Mouse (Mus musculus) heart, postnatal 14 days (tissue): ENCODE measurements around the gene Cbx2. TPM values are rescaled to one million over a fixed set of nuclear protein-coding genes. Genes with fewer than 3 reads are reported as not detected.
A peak's percentile ranks its signal among the peaks of the same experiment; 100 is the strongest.

ENCODE experiments used
- DNase-seq, 2 experiments: peaks; one replicate each; pipeline ENCODE4 v3.0.0; 2021 to 2022
- intact Hi-C: fragments of 180-260 bp; cut with DNase I; formaldehyde crosslinking; loops from one replicate; pipeline ENCODE4 v1.15.1; 2025
- total RNA-seq, 2 experiments: library from RNA; stranded (reverse); gene quantifications; 2 replicates each; pipeline ENCODE4 v1.2.3; 2021

Gene Cbx2
- total RNA-seq, 2 experiments from 2014 or later = 5.0 to 5.3 TPM

DNA sequence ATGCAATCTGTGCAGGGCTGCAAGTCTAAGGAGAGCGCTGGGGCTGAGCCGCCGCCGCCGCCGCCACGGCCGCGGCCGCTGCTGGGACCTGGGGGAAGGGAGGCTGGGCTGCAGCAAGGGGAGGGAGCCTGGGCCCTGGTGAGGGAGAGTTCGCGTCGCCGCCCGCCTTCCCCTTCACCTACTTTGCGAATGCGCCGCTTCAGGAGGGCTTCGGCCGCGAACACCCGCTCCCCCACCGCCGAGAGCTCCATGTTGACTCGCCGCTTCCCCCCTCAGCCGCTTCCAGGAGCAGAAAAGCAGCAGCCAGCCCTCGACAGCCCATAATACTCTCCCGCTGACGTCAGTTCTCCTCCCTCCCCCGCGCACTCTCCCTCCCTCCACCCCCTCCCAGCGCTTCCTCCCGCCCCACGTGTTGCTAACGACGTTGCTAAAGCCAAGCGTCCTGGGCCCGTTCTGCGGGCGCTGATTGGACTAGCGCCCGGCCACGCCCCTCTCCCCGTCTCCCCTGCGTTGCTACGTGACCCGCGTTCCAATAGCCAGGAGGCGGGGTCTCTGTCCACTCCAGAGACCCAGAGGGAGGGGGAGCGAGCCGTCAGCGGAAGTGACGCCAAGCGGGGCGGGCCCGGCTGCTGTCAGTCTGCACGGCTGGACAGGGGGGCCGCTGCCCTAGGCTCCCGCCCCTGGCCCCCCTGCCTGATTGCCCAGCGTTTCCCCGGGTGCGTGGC, 18.0 kb downstream of the Cbx2 start, which contains the start of gene Cbx8:
Gene Cbx8 (minus strand): TSS at position 370 of the 725 bp plus-strand sequence.
- peak; percentile 99 for DNase-seq
- intact Hi-C loops = no loop called here

DNA sequence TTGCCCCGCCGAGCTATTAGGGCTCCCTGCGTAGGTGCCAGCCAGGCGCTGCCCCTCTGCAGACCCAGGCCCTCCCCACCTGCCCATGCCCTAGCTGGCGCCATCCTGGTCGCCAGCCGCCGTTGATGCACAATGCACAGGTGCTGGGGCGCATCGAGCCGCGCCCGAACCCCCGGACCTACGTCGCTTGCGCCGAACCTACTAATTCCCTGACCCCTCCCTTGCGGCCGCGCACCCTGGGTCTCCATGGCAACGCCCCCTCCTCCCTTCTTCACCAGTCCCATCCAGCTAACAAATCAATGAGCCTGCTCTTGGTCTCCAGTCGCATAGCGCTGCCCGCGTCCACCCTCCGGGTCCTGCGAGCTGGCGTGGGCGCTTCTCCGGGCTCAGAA, 18.6 kb downstream of the Cbx2 start:
- no peak for DNase-seq
- intact Hi-C loops = no loop called here

DNA sequence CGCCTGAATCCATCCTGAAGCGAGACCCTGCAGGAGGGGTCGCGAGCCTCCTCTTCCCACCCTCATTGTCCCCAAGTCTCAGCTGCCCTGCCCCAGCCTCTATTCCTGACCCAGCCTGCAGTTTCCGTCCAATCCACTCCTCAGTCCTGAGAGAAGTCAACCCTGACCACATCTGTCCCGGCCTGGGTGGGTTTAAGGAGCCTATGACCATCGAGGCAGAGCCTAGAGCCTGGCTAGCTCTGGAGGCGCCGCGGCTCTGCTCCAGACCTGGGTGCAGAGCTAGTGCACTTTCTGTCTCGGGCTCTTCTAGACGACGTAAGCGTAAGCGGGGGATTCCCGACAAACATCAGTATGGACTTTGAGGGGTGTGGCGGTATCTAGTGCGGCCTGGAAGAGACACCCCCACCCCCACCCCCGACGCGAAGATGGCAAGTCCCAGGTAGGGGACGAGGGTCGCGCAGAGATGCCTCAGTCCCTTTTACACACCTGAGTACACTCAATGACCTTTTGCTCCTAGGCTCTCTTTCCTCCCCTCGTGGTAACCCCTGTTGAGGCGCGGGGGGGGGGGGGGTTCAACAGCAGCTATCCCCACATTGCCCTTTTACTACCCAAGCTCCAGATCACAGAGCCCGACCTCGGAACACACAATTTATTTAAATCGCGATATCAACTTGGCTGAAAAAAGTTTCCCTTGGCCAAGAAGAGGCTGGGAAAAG, 19.1 kb downstream of the Cbx2 start:
- no peak for DNase-seq
- intact Hi-C loops = no loop called here

DNA sequence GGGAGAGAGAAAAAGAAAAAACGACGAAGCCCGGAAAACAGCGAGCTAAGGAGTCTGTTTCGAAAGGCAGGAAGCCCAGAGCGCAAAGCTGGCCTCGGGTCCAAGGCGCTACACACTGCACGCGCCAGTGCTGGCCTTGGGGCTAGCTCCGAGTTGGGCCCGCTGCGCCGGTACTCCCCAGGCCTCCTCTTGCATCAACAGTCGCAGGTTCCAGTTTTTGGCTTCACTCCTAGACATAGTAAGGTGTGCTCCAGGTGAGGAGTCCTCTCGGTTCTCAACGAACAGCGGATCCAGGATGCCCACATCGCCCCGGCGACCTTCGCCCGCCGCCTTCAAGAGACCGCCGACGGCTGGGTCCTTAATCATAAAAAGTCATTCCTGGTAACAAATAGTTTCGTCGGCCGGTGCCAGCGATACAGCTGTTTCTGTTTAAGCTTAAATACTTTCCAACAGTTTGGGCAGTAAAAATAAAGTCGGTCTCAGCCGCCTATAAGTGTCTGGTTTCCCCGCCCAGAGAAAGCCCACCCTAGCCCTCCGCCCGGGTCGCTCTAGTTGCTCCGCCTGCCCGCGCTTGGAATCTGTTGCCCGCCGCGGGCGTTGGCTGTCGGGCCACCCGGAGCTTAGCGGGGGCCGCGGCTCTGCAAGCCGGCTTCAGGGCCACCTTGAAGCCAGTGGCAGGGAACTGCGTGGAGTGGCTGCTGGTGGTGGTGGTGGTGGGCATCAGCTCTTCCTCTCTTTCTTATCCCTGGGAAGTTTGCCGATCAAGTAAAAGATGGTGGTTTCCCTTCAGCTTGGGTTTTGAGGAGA, 19.9 kb downstream of the Cbx2 start:
- DNase-seq = no peak
- intact Hi-C loops = no loop called here

DNA sequence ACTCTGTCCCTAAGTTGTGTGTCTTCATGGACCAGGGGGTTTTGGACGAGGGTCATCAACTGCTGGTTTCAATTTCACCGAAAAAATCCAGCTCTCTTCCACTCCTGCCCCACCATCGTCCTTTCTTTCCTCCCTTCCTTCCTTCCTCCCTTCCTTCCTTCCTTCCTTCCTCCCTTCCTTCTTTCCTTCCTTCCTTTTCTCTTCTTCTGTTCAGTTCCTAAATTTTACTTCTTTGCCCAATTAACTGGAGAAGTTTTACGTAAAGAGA, 20.4 kb downstream of the Cbx2 start:
- no peak for DNase-seq
- intact Hi-C loops = no loop called here

DNA sequence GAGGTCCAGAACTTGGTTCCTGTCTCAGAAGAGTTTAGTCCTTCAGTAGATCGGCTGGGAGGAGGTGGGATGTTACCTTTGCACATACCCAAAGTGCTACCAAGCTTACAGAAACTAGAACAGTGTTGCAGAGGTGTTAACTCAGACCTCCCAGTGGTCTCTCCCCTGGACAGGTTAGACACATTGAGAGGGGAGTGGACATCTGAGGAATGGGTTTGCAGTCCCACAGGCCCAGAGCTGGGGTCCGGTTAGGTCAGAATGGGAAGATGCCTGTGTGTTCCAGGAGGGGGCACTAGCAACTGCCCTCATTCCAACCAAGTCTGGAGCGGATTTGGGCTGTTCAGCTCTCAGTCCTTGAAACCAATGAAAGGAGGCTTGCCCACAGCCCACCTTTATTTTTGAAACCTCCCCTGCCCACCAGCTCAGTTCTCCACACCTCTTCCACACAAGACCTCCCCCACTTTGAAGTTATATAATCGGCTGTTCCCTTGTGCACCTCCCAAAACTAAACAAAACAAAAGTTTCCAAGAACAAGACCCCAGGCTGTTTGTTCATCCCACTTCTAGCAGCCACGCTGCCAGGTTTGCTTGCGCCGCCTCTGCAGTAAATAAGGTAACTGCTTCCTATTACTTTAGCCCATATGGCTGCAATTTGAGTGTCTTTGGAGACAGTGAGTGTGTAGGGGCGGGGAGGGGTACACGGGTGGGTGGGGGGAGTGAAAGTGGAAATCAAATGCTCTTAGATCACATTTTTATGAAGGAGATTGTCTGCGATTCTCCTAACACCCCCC, 21.2 kb downstream of the Cbx2 start:
- intact Hi-C loops = no loop called here

DNA sequence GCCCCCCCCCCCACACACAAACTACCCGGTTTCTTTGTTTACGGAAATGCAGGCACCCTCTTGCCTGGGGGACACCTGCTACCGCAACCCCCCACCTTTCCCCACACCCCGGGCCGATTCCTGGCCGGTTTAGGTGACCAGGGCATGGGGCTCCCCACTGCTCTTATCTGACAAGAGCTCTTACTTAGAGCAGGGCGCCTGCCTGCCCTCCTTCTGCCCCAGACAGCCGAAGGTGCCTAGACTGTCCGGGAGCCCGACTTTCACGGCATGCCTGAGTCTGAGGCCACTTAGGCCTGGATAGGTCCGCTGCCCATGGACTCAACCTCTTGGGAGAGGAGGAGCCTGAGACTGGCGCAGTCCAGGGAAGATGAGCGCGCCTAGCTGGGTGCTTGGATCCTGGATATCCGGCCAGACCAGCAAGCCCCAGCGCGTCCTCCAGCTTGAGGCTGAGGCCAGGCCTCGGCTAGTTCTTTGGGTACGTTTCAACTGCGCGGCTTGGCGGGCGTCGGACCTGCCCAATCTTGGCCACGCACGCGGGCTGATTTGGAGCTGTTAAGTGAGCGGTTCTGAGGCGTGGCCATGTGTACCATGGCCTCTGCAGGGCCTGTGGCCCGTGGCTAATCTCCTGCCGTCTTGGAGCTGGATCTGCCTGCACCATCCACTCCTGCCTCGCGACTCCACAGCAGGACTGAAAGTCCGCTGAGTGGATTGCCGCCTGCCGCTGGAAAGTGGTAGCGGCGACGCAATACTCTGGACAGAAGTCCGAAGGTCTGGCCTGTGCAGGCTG, 22.0 kb downstream of the Cbx2 start:
- intact Hi-C loops = no loop called here
- DNase-seq = peak in 1 of 2 experiments; percentile 65

More for the DNA sequence above, 21.2 kb downstream of the Cbx2 start:
- no peak for DNase-seq

DNA sequence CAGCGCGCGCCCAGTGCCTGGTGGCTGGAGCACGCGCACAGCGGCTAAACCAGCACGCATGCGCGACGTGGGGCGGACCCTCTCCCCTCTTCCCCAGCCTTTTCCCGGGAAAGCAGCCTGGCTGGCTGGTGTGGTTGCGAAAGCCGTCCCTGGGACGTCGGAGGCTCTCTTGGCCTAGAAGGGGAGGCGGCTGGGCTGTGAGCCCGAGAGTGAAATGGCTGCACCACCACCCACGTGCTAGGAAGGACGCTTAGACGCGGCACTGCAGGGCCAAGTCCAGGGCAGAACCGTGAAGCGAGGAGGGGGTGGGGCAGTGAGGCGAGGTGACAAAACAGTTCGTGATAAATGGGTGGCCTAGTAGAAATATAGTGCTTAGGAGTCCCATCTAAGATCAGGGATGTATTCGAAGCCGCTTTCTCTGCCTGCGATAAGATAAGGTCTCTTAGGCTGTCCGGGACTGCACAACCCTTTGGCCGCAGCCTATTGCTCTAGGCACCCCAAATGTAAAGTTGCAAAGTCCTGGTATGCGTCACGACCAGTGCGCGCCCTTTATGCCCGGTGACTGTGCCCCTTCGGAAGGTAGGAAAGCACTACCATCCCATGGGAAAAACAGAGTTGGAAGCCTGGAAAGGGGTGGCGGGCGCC, 24.0 kb downstream of the Cbx2 start:
- intact Hi-C loops = no loop called here
- peak; percentile 70 to 83 for DNase-seq

DNA sequence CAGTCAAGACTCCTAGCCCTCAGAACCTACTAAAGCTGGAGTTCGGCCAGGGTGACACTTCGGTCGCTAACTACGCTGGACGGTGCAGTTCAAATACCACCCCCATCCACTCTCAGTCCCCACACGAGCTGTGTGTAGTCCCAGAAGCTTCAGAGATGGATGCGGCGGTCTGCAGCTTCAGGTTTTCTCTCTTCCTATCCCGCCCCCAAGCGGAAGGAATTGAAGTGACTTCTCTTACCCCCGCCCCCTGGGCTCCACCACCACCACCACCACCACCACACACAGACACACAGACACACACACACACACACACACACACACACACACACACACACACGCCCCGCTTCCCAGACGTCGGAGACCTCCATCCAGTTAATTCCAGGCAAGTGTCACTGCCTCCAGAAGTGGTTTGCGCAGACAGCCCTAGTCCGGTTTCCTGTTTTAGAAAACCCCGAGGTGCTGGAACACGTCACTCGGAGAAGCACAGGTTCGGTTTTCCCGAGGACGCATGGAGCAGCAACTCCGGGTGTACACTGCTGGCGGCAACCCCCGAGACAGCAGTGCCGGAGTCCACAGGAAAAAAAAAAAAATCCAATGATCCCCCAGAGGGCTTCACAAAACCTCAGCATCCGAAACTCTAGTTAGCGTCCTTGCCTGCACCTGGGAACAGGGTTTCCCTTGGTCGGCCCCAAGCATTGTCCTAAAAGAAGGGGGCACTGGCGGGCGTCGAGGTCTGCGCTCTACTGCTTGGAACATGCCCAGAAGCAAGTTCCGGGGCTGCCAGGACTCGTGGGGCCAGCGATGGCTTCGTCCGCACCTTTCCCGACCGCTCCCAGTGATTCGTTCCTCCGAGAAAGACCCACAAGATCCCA, 24.7 kb downstream of the Cbx2 start:
- peak in 1 of 2 experiments; percentile 56 for DNase-seq
- intact Hi-C loops = no loop called here

DNA sequence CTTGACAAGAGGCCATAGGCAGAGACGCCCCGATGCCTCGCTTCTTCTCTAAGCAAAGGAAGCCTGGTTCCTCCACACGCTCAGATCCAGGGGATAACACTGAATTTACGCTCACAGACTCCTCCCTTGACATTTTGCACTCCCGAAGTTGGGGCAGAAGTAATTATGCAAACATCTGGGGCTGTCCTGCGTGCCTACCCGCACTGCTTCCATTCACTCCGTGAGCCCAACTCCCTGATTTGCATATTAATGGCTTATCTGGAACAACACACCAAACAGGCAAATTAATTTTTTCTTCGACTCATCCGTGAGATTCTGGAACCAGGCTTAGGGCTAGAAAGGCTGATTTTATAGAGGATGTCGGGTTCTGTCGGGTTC, 25.4 kb downstream of the Cbx2 start:
- intact Hi-C loops = no loop called here
- DNase-seq = no peak

DNA sequence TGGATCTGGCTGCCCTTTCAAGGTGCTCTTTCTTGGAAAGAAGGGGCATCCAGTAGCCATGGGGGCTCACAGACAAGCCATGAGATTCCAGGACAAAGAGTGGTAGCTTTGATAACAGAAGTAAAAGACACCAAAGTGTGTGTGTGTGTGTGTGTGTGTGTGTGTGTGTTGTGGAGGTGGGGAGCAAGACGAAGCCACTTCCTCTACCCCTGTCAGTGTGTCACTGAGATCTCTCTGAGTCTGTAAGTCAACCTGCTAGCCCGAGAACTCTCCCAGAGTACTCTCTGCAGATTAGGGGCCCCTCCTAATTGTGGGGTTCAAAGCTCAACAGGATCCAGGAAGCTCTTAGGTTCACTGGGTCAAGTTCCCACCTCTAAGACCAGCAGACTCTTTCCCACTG, 27.6 kb downstream of the Cbx2 start:
- intact Hi-C loops = loop anchor here (2.0 to 5.0 kb wide), 2 partner anchors 77 to 140 kb away; no protein-coding TSS in a partner anchor

DNA sequence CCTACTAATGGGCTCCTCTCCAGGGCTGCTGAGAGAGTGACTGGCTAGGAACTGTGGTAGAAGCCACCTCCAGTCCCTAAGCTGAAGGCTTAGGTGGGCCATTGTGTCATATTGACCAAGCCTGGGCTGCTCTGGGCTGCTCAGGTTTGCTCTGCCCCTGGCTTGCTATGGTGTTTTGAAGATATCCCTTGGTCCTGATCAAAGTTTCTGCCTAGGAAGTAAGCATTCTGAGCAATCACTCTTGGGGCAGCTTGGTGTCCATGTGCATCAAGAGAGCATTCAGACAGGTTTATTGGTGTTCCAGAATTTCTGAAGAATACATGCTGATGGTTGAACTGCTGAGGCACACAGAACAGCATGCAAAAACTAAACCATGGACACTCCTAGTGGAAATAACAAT, 28.7 kb downstream of the Cbx2 start:
- no peak for DNase-seq
- intact Hi-C loops = loop anchor here (2.0 to 5.0 kb wide), 2 partner anchors 76 to 139 kb away; no protein-coding TSS in a partner anchor

More for the DNA sequence above, 27.6 kb downstream of the Cbx2 start:
- no peak for DNase-seq

DNA sequence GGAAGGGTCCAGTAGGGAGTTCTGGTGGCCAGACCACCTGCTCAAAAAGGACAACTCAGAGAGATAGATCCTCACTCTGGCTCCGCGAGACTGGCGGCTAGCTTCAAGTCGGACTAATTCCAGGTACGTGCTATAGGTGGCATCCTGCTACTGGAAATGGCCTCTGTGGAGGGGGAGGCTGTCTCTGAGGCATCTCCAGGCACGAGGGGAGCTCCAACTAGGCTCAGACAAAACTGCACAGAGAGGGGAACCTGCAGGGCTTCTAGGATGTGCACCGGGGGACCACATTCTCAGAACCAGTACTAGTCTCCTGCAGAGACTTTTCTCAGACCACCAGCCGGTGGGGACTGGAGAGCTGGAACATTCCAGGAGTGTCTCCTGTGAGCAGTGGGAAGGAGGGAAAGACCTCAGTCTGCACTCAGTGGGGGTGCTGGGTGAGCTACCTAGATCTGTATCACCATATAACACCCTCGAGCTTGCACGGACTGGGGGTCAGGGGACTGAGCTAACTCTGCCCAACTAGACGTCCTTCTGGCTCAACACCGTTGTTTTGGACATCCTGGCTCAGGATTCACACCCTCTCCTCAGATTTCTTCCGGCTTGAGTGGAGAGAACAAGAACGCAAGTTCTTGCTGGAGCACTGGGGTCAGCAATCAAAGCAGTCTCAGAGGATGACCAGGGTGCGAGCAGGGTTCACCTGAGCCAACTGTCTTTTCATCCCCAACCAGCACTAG, 29.3 kb downstream of the Cbx2 start:
- peak in 1 of 2 experiments; percentile 50 for DNase-seq
- intact Hi-C loops = loop anchor here (2.0 to 5.0 kb wide), 2 partner anchors 75 to 139 kb away; no protein-coding TSS in a partner anchor

DNA sequence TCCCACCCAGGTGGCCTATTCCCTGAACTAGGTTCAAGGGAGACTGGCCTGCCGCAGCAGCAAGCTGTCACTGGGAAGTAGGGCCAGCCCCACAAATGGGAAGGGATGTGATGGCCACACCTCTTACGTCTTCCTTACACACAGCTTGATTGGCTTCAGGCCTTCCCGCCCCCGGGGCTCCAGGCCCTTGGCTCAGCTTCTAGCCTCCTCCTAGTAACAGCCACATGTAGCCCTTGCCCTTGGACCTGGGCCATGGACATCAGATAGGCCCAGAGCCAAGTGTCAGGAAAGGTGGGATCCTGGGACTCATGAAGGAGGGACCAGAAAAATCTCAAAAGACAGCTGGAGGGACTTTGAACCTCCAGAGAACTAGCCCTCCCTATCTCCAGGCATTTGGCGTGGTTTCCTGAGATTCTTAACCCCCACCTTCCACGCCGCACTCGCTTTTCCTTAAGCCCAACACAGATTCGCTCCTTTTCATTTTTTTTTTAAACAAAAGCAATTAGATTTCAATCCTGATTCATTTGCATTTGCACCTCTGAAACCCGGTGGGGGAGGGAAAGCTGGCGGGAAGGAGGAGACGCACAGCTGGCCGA, 30.0 kb downstream of the Cbx2 start:
- intact Hi-C loops = loop anchor here (5.0 kb wide), 1 partner anchor 75 kb away; no protein-coding TSS in a partner anchor
- peak in 1 of 2 experiments; percentile 63 for DNase-seq

DNA sequence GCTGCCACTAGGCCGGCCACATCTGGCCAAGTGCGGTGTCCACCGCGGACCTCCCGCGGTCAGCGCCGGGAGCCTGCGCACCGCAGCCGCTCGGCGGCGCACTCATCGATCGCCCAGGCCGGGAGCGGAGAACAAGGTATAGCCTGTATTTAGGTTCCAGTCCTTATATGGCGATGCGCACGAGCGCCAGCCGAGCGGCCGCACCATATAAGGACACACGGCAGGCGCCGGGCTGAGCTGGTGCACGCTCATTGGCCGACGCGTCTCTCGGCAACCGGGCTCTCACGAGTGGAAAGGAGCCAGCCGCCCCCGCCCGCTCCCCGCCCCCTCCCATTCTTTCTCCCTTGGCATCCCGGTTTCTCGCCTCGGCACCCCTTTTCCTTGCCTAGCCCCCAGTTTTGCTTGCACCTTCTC, 30.5 kb downstream of the Cbx2 start:
- intact Hi-C loops = loop anchor here (5.0 kb wide), 1 partner anchor 74 kb away; no protein-coding TSS in a partner anchor
- DNase-seq = peak; percentile 78 to 80

DNA sequence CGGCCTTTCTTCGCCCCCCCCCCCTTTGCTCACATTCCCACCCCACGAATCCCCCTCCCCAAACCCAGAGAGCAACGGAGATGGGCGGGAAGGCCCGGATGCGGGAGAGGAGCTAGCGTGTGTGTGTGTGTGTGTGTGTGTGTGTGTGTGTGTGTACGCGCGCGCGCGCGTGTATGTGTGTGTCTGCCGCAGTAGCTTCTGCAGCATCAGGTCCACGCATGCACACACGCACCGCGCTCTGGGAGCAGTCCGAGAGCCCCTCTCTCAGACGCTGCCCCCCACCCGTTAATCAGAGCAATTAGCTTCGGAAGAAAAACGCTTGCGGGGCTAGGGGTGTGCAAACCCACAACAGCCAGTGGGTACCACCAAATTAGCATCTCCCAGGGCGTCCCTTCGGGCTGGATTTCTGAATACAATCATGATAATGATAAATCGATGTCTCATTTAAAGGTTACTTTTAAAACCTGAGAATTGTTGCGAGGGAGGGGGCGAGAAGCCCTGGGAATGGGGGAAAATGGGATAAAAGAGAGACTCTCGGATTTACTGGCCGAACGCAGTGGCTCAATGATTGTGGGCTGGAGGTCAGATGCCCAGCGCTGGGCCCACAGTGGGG, 31.1 kb downstream of the Cbx2 start:
- no peak for DNase-seq
- intact Hi-C loops = loop anchor here (5.0 kb wide), 1 partner anchor 73 kb away; no protein-coding TSS in a partner anchor
